Mouse (Mus musculus) cerebellum, adult 11-12 months (tissue): ENCODE results near the gene Mbd6.
A peak's percentile ranks its signal among the peaks of the same experiment; 100 is the strongest.
"Not testable (repeated sequence)": the region's sequence is repeated elsewhere in the genome, so short reads cannot be mapped to it uniquely, and the experiment has no call there.

ENCODE experiments used
- DNase-seq: peaks from one replicate; pipeline ENCODE4 v3.0.0; 2022

Mbd6 gene

GRCm38 (mm10) chr10:127288800-127289572 lies at the start of gene Mbd6:
TSS of gene Mbd6 (minus strand) at chr10:127289018.
- peak; percentile 96 for DNase-seq

GRCm38 (mm10) chr10:127337536-127338099 lies 48.8 kb upstream of the Mbd6 start:
- DNase-seq = no peak

GRCm38 (mm10) chr10:127336952-127337351 lies 48.1 kb upstream of the Mbd6 start:
- no peak for DNase-seq

DNA sequence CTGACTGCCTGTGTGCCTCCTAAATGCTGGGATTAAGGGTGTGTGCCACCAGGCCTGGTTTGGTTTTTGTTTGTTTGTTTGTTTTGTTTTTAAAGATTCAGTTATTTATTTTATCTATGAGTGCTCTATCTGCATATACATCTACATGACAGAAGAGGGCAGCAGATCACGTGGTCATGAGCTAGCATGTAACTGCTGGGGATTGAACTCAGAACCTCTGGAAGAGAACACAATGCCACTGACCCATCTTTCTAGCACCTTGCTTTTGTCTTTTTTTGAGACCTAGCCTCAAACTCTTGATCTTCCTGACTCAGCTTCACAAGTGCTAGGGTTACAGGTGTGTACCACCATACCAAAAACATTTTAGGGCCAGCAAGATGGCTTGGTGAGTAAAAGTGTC lies 46.5 kb upstream of the Mbd6 start:
- no peak for DNase-seq

DNA sequence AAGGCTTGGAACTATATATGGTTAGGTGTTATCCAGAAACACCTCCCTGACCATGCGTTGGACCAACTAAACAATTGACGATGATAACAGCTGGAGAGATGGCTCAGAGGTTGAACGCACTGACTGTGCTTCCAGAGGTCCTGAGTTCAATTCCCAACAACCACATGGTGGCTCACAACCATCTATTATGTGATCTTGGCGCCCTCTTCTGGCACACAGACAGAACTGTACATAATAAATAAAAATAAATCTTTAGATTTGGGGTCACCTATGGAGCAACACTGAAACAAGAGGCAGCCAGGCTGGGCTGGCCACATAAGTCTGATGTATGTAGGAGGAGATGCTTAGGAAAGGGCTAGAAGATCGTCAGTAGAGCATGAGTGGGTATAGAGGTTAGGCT lies 44.3 kb upstream of the Mbd6 start:
- no peak for DNase-seq

- DNase-seq = no peak
These were observed 43.5 kb upstream of the Mbd6 start for GRCm38 (mm10) chr10:127332211-127332874.

DNA sequence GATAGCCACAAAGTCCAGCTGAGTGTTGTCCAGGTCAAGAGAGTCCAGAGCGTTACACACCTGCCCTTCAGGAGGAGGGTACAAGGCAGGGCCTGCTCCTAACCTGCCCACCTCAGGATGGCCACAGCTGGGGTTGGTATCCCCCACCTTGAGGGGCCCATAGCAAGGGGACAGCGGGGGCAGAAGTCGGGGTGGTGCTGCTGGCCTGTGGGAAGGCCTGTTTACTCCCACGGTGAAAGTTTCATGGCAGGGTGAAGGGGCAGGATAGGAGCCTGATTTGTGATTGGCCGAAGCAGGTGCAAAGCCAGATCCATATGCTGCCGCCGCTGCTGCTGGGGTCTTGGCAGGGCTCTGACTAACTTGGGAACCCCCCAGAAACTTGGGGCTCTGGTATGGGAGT lies 41.4 kb upstream of the Mbd6 start:
- DNase-seq = no peak

DNA sequence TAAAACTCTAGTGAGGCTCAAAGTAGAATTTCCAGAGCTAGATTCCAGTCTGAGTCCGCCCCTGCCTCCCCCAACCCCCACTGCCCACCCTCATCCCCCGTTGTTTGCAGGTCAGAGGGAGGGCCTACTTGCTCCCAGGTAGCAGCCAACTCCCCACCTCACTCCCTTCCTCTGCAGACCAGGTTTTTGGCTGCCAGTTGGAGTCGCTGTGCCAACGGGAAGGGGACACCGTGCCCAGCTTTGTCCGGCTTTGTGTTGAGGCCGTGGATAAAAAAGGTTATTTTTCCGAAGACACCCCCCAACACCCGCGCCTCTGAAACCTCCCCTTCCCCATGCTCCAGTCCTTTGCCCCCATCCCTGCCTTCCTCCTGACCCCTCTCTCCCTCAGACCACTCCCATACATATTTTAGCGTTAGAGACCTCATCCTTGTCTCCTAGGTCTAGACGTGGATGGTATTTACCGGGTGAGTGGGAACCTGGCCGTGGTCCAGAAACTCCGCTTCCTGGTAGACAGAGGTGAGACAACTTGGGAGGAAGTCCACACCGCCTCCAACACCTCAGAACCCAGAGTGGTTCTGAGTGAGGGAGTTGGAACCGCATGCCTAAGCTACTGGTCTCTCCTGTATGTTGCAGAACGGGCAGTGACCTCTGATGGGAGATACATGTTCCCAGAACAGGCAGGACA lies 38.8 kb upstream of the Mbd6 start:
- no peak for DNase-seq

DNA sequence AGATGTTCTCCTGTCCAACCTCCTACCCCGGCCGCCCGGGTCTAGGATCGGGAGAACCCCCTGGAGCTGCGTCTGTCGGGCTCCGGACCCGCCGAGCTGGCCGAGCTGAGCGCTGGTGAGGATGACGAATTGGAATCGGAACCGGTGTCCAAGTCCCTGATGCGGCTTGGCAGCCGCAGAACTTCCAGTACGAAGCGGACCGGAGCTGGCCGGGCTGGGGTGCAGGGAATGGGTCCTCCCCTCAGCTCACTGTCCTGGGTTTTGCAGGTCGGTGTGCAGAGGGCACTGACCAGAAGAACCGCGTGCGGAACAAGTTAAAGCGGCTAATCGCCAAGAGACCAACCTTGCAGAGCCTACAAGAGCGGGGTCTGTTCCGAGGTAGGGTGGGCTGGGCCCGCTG lies 38.0 kb upstream of the Mbd6 start:
- DNase-seq = no peak

- DNase-seq = no peak
These were observed 37.4 kb upstream of the Mbd6 start for GRCm38 (mm10) chr10:127326017-127326801.

GRCm38 (mm10) chr10:127325454-127326016 lies 36.7 kb upstream of the Mbd6 start:
- DNase-seq = no peak

- DNase-seq = no peak
These were observed 35.7 kb upstream of the Mbd6 start for GRCm38 (mm10) chr10:127324495-127324894.

GRCm38 (mm10) chr10:127323131-127323855 lies 34.5 kb upstream of the Mbd6 start:
- DNase-seq = no peak

- DNase-seq = no peak
These were observed 33.9 kb upstream of the Mbd6 start for GRCm38 (mm10) chr10:127322669-127323068.

GRCm38 (mm10) chr10:127322178-127322577 lies 33.4 kb upstream of the Mbd6 start:
- DNase-seq = no peak

GRCm38 (mm10) chr10:127321621-127322020 lies 32.8 kb upstream of the Mbd6 start, which contains the start of gene Arhgap9:
TSS of gene Arhgap9 (plus strand) at chr10:127321964.
- no peak for DNase-seq

DNA sequence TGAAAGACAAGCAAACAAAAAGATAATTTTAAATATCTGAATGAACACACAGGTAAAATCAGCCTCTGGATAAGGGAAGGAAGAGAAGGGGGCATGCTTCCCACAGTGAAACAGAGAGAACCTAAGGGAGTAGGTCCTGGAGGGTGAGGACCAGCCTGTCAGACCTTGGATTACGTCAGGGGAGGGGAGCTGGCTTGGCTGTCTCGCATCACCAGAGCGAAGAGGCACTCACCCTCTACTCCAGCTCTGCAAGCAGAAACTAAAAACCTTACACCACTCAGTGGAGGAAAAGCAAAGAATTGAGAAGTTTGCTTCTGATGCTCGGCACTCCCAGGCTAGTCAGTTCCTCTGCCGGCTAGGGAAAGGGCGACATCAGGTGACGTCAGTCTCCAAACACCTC lies 31.2 kb upstream of the Mbd6 start:
- no peak for DNase-seq

- DNase-seq = no peak
These were observed 29.2 kb upstream of the Mbd6 start for GRCm38 (mm10) chr10:127318009-127318408.

DNA sequence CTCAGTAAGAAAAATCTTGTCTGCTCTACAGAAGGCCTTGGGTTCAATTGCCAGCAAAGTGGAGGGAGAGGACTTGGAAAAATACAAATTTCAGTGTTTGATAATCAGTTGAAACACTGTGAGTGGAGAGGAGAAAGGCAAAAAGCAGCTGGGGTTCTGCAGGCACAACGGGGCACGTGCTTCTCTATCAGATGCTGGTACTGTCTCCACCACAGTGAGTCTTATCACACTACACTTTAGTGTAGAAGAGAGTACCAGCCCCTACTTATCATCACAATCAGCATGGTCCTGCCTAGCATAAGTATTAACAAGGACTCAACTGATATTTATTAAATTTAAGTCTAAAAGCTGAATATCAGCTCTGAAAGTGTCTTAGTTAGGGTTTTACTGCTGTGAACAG lies 28.5 kb upstream of the Mbd6 start:
- DNase-seq = no peak

DNA sequence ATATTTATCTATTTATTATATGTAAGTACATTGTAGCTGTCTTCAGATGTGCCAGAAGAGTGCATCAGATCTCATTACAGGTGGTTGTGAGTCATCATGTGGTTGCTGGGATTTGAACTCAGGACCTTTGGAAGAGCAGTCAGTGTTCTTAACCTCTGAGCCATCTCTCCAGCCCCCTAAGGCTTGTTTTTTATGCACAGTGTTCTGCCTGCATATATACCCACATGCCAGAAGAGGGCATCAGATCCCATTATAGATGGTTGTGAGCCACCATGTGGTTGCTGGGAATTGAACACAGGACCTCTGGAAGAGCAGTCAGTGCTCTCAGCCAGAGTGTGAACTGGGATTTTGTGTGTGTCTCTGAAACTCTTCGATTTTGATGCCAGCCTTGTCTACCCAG lies 26.1 kb upstream of the Mbd6 start:
- not testable (repeated sequence) for DNase-seq

DNA sequence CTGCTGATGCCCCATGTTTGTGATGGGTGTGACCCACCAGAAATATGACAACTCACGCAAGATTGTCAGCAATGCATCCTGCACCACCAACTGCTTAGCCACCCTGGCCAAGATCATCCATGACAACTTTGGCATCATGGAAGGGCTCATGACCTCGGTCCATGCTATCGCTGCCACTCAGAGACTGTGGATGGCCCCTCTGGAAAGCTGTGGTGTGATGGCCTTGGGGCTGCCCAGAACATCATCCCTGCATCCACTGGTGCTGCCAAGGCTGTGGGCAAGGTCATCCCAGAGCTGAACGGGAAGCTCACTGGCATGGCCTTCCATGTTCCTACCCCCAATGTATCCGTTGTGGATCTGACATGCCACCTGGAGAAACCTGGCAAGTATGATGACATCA lies 24.7 kb upstream of the Mbd6 start:
- DNase-seq = not testable (repeated sequence)

DNA sequence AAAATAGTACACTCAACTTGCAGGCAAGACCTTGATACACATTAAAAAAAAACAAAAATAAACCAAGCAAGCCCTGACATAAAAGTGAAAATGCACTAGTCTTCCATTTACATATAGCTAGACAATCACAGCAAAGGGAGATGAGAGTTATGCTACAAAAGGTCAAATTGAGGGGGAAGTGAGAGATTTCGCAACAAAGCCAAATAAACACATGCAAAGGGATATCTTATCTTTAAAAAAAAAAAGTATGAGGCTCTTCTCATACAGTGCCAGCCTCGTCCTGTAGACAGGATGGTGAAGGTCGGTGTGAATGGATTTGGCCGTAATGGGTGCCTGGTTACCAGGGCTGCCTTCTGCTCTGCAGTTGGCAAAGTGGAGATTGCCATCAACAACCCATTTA lies 24.0 kb upstream of the Mbd6 start:
- DNase-seq = no peak
